ENCODE assay signal across 14 mouse cellular contexts in the genomic region with DNA sequence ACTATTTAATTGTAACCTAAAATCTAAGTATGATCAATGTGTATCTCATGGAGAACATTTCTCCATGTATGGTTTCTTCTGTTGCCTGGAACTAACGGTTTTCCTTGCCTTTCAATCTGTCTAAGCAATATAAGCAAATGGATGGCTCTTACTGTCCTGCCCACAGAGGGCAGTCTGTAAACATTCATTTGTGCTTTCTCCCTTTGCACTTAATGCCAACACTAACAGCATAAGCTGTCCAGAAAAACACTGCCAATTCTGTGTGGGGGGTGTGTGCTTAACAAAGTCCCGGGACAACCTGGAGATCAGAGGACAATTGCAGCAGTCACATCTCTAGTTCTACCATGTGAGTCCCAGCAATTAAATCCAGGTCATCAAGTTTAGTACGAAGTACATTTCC. TPM values are rescaled to one million over a fixed set of nuclear protein-coding genes. Genes with fewer than 3 reads are reported as not detected.
DNase-seq lines count a peak whose midpoint lies in the region.
"Had no signal": no experiment of that assay in that cellular context is flagged by ENCODE, and none has a peak within 500 bp of the region (broad histone marks: within the 10 kb centered on the region; RNA-seq: fewer than 3 reads in every experiment).

No protein-coding gene starts in this region.

- H3K27ac ChIP-seq in limb, embryonic 10.5 days: no peak overlapping the region
- H3K27ac ChIP-seq: hindbrain, embryonic 14.5 days; midbrain, embryonic 12.5 days; neural tube, embryonic 13.5 days had no signal

- no peaks in the 10 kb centered on the region for H3K27me3 ChIP-seq in limb, embryonic 10.5 days (ENCODE audit: low read depth, poor library complexity, severe bottlenecking)
- H3K27me3 ChIP-seq: midbrain, embryonic 12.5 days; neural tube, embryonic 13.5 days had no signal

- H3K4me3 ChIP-seq in limb, embryonic 10.5 days: no peak overlapping the region
- H3K4me3 ChIP-seq: midbrain, embryonic 12.5 days; neural tube, embryonic 13.5 days had no signal

- H3K36me3 ChIP-seq in limb, embryonic 10.5 days: no peaks in the 10 kb centered on the region; the same call in 1 of the 2 replicates
- H3K36me3 ChIP-seq: midbrain, embryonic 12.5 days; neural tube, embryonic 13.5 days had no signal

- H3K4me1 ChIP-seq in limb, embryonic 10.5 days: no peaks in the 10 kb centered on the region
- H3K4me1 ChIP-seq: midbrain, embryonic 12.5 days; neural tube, embryonic 13.5 days had no signal

- peak; percentile 9 to 17 for DNase-seq in heart, adult 18-20 months
- DNase-seq in heart, postnatal 36 days: no peak
- peak; percentile 18 for DNase-seq in kidney, postnatal 14 days
- no peak for DNase-seq in kidney, postnatal 4 days
- peak; percentile 28 for DNase-seq in brain, adult 2 months (ENCODE audit: low read depth, low spot score)
- DNase-seq in cerebellum, postnatal 36 days: peak; percentile 8 to 34
- DNase-seq in limb, embryonic 10.5 days (ENCODE audit: low spot score): no peak
- no peak for DNase-seq in MN1 (ENCODE audit: low spot score)
- DNase-seq: heart, adult 11 months; right cerebral cortex, postnatal 14 days; thymus, postnatal 25 days had no signal

- intact Hi-C loops in heart, postnatal 36 days (cut with DNase I): loop anchor here (5.0 kb wide), 1 partner anchor 173 kb away; no protein-coding TSS in a partner anchor

- no peaks in the 10 kb centered on the region for H3K9me3 ChIP-seq in limb, embryonic 10.5 days (replicated peaks)
- H3K9me3 ChIP-seq: midbrain, embryonic 12.5 days; neural tube, embryonic 13.5 days had no signal

- WGBS in limb, embryonic 10.5 days: 76% methylated on average over 3 of the region's 3 CpGs

RNA-seq across cellular contexts. Expression of a gene that starts 57.7 kb away (rescaled TPM):
- 1 to 10 TPM; 1.8 to 2.3 TPM for total RNA-seq in heart, adult 18-20 months (2021)
- total RNA-seq in heart, postnatal 36 days (2021): 1 to 10 TPM; 2.8 to 3.2 TPM
- polyA plus RNA-seq in limb, embryonic 10.5 days (2016; fragmentation: Nextera tagmentation; extraction: Ambion mirVana): 7.1 and 7.8 TPM in 2 replicates

Comparison
In these comparisons a context has a peak if more than half of its experiments do, and no peak if none do; other contexts are left out.
1. DNase-seq: peak in heart, adult 18-20 months (2 of 2), kidney, postnatal 14 days (single experiment), brain, adult 2 months (single experiment) and cerebellum, postnatal 36 days (2 of 2); none in heart, postnatal 36 days (0 of 2), kidney, postnatal 4 days (0 of 2), limb, embryonic 10.5 days (single experiment) and MN1 (single experiment).